Comparison of ENCODE assay signal across 8 mouse cellular contexts in genomic region chr6:87914326-87915102, GRCm38 (mm10). TPM values are rescaled to one million over a fixed set of nuclear protein-coding genes. Genes with fewer than 3 reads are reported as not detected.
DNase-seq lines count a peak whose midpoint lies in the region; ATAC-seq and TF ChIP-seq lines count a peak whose summit lies in the region.

No protein-coding gene starts in this region.

- POLR2A ChIA-PET in Patski (lab: Charles Lee) = interaction anchor here (1.0 to 1.3 kb wide), 2 partner anchors 24 to 77 kb away, joined by 3 to 4 read pairs; no protein-coding TSS in a partner anchor

- TF ChIP-seq POLR2A in kidney, adult 2 months (IDR thresholded peaks at IDR 0.05; ENCODE audit: low read depth, low read length) = no peak
- no peak for TF ChIP-seq POLR2A in lung, adult 2 months (IDR thresholded peaks at IDR 0.05; ENCODE audit: borderline replicate concordance, extremely low read depth, low read depth, low read length)

- peak; percentile 33 for ATAC-seq in Patski
- peak; percentile 78 for ATAC-seq in neural tube, embryonic 15.5 days (ENCODE audit: low FRiP score)

- TF ChIP-seq CTCF in Patski (IDR thresholded peaks at IDR 0.05) = no peak
- no peak for TF ChIP-seq CTCF in kidney, adult 2 months (conservative IDR thresholded peaks at IDR 0.05; ENCODE audit: insufficient read depth, insufficient read length, low read depth, low read length)
- TF ChIP-seq CTCF in lung, adult 2 months (IDR thresholded peaks at IDR 0.05; ENCODE audit: insufficient read depth, low read length) = no peak

- peak overlapping the region; percentile 83 for H3K9ac ChIP-seq in neural tube, embryonic 15.5 days (replicated peaks)

- H3K9me3 ChIP-seq in neural tube, embryonic 15.5 days (replicated peaks) = no peaks in the 10 kb centered on the region

- DNase-seq in B cell, adult 2 months = peak; percentile 32 to 44
- no peak for DNase-seq in Patski (ENCODE audit: low read depth, low spot score)
- DNase-seq in embryo, embryonic 10 days (ENCODE audit: low spot score) = peak; percentile 48
- peak; percentile 40 to 67 for DNase-seq in heart, adult 18-20 months
- DNase-seq in kidney, adult 2 months = peak; percentile 41
- DNase-seq in lung, adult 2 months = peak; percentile 57
- peak; percentile 49 for DNase-seq in urinary bladder, postnatal 25 days (ENCODE audit: low spot score)

- H3K27me3 ChIP-seq in Patski = no peaks in the 10 kb centered on the region
- H3K27me3 ChIP-seq in kidney, adult 2 months (replicated peaks; ENCODE audit: control insufficient read depth, insufficient read depth, low read length) = no peaks in the 10 kb centered on the region
- H3K27me3 ChIP-seq in neural tube, embryonic 15.5 days (replicated peaks) = no peaks in the 10 kb centered on the region

- in situ Hi-C loops in Patski (cut with MboI; ENCODE audit: low pct_unique_long_range_greater_than_20kb) = loop anchor here (25.0 kb wide), 1 partner anchor 573 kb away; no protein-coding TSS in a partner anchor

- peaks cover 6% of the 10 kb centered on the region; the same call in 1 of the 2 replicates for H3K36me3 ChIP-seq in kidney, adult 2 months (ENCODE audit: control insufficient read depth, insufficient read depth, low read length)
- H3K36me3 ChIP-seq in neural tube, embryonic 15.5 days = peaks cover 62% of the 10 kb centered on the region

- peak overlapping the region; percentile 70 for H3K27ac ChIP-seq in kidney, adult 2 months (ENCODE audit: insufficient read depth, low read depth, low read length)
- peak overlapping the region; percentile 85 for H3K27ac ChIP-seq in neural tube, embryonic 15.5 days (replicated peaks)

- peak overlapping the region; percentile 83 for H3K4me2 ChIP-seq in neural tube, embryonic 15.5 days

- CTCF ChIA-PET in Patski (lab: Charles Lee) = no interaction called here

- H3K4me1 ChIP-seq in kidney, adult 2 months (ENCODE audit: control insufficient read depth, insufficient read depth, low read length) = peaks cover 8% of the 10 kb centered on the region
- no peaks in the 10 kb centered on the region for H3K4me1 ChIP-seq in lung, adult 2 months (ENCODE audit: control insufficient read depth, insufficient read depth, low read length)
- peaks cover 25% of the 10 kb centered on the region for H3K4me1 ChIP-seq in neural tube, embryonic 15.5 days

- peak overlapping the region; percentile 76 for H3K4me3 ChIP-seq in kidney, adult 2 months (ENCODE audit: insufficient read depth, low read depth, low read length)
- peak overlapping the region; percentile 80 for H3K4me3 ChIP-seq in lung, adult 2 months (replicated peaks; ENCODE audit: extremely low read depth, low read depth, low read length)
- H3K4me3 ChIP-seq in neural tube, embryonic 15.5 days (replicated peaks) = peak overlapping the region; percentile 87

- WGBS in kidney, adult 2 months = 4% methylated on average over 35 of the region's 35 CpGs
- 5% methylated on average over 35 of the region's 35 CpGs for WGBS in lung, adult 2 months
- 4% methylated on average over 35 of the region's 35 CpGs for WGBS in neural tube, embryonic 15.5 days

RNA-seq across cellular contexts. Expression of gene Hmces, which starts 0.8 kb away (rescaled TPM):
- 36.8 TPM for polyA plus RNA-seq in Patski (2021)
- total RNA-seq in heart, adult 18-20 months (2021) = 10 to 100 TPM; 10.8 to 12.2 TPM
- polyA plus RNA-seq in kidney, adult 2 months (2012; rRNA removed) = 19.8 and 21.2 TPM in 2 replicates
- polyA plus RNA-seq in lung, adult 2 months (2012; rRNA removed) = 15.2 and 15.7 TPM in 2 replicates
- 43.0 and 44.0 TPM in 2 replicates for polyA plus RNA-seq in neural tube, embryonic 15.5 days (2015; fragmentation: Nextera tagmentation; extraction: Ambion mirVana)

RNA-seq across cellular contexts. Expression of gene Copg1, which starts 26.9 kb away (rescaled TPM):
- polyA plus RNA-seq in Patski (2021) = 128 TPM
- total RNA-seq in heart, adult 18-20 months (2021) = 10 to 100 TPM; 38.9 to 39.3 TPM
- polyA plus RNA-seq in kidney, adult 2 months (2012; rRNA removed) = 35.5 and 41.4 TPM in 2 replicates
- polyA plus RNA-seq in lung, adult 2 months (2012; rRNA removed) = 36.4 and 56.2 TPM in 2 replicates
- 204 and 207 TPM in 2 replicates for polyA plus RNA-seq in neural tube, embryonic 15.5 days (2015; fragmentation: Nextera tagmentation; extraction: Ambion mirVana)
